Mouse (Mus musculus): ENCODE results near the gene Sacm1l. TPM values are rescaled to one million over a fixed set of nuclear protein-coding genes. Genes with fewer than 3 reads are reported as not detected.

The Sacm1l gene
- 3.0 and 3.8 TPM in 2 replicates for polyA plus RNA-seq (2012; rRNA removed)

DNA sequence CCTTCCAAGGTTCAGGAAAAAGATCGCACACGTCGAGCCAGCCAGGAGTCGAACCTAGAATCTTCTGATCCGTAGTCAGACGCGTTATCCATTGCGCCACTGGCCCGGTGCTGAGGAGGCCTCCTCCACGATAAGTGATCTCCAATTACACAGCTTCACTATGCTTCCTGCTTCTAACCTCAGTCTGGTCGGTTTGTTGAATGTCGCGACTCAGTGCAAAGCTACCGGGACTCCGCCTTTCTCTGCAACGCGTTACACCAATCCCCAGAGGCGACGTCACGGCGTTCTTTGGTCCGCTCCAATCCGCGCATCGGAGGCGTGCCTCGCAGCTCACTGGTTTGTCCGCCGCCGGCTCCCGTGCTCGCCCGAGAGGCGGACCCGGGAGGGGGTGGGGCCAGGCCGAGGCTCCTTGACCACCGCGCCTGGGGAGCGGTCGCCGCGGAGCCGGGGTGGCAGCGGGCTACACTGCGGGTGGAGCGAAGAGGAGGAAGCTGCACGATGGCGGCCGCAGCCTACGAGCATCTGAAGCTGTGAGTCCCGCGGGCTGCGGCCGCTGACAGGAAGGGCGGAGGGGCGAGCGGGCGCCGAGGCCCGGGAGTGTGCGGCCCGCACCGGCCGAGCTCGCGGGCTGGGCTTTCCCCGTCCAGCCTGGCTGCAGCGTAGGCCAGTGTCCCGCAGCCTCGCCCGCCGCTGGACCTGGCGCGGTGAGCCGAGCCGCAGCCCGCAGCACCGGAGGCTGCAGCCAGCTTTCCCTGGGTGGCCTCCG, at the start of gene Sacm1l:
TSS of gene Sacm1l (plus strand) at position 368 of the 766 bp plus-strand sequence.

GRCm38 (mm10) chr9:123632281-123632680, 102.7 kb downstream of the Sacm1l start, which contains the start of gene Slc6a20b:
TSS of gene Slc6a20b (minus strand) at chr9:123632565.

Other genes starting within 250 kb of the Sacm1l start
- gene Lars2, start 162.8 kb upstream of the Sacm1l start, polyA plus RNA-seq (2012; rRNA removed), result 41.6 and 44.1 TPM in 2 replicates
- gene Limd1, start 51.1 kb upstream of the Sacm1l start, polyA plus RNA-seq (2012; rRNA removed), result 48.8 and 65.1 TPM in 2 replicates
- gene Slc6a20b, start 102.8 kb downstream of the Sacm1l start, polyA plus RNA-seq (2012; rRNA removed), result 1.1 and 1.7 TPM in 2 replicates
- 0.28 and 0.33 TPM in 2 replicates for gene Ccr9, start 148.7 kb downstream of the Sacm1l start, polyA plus RNA-seq (2012; rRNA removed)
- gene Slc6a20a, start 149.1 kb downstream of the Sacm1l start, polyA plus RNA-seq (2012; rRNA removed), result 0.38 and 0.71 TPM in 2 replicates
- gene Lztfl1, start 187.9 kb downstream of the Sacm1l start, polyA plus RNA-seq (2012; rRNA removed), result 1.7 and 2.8 TPM in 2 replicates

All from ovary, adult 2 months (tissue).